Mouse (Mus musculus) adrenal gland, postnatal 4 days (tissue): ENCODE measurements around the gene Cfap99. TPM values are rescaled to one million over a fixed set of nuclear protein-coding genes. Genes with fewer than 3 reads are reported as not detected.

ENCODE experiments used
- total RNA-seq, 2 experiments: library from RNA; stranded (reverse); gene quantifications; 2 replicates each; pipeline ENCODE4 v1.2.3; 2021

Cfap99 gene
- total RNA-seq, 2 experiments from 2014 or later: 0.14 TPM; not detected in 1

Other genes with a start within 250 kb of the Cfap99 start
- 1 to 10 TPM; 1.4 to 3.4 TPM for gene Poln, start 119.2 kb upstream of the Cfap99 start, total RNA-seq
- gene Haus3, start 119.1 kb upstream of the Cfap99 start, total RNA-seq: 10 to 100 TPM; 12.3 to 14.0 TPM
- gene Mxd4, start 100.9 kb upstream of the Cfap99 start, total RNA-seq: 100 to 1,000 TPM; 145 to 158 TPM
- 1 to 10 TPM in 1 of 2 experiments, under 1 TPM in 1; 0.79 to 1.1 TPM for gene Zfyve28, start 151 bp upstream of the Cfap99 start, total RNA-seq
- 100 to 1,000 TPM; 129 TPM for gene Rnf4, start 47.7 kb downstream of the Cfap99 start, total RNA-seq
- gene Fam193a, start 81.3 kb downstream of the Cfap99 start, total RNA-seq: 10 to 100 TPM; 40.4 to 42.5 TPM
- 10 to 100 TPM; 28.0 to 28.4 TPM for gene Tnip2, start 225.4 kb downstream of the Cfap99 start, total RNA-seq
- 10 to 100 TPM; 10.7 to 14.5 TPM for gene Sh3bp2, start 237.2 kb downstream of the Cfap99 start, total RNA-seq